Mouse (Mus musculus): ENCODE data around the gene Pde4a. TPM values are rescaled to one million over a fixed set of nuclear protein-coding genes. Genes with fewer than 3 reads are reported as not detected.

Pde4a gene
- polyA plus RNA-seq, 1 experiment from 2014 or later, result 2.5 TPM

GRCm38 (mm10) chr9:21239465-21239848 lies 73.9 kb downstream of the Pde4a start:
- TF ChIP-seq CTCF (IDR thresholded peaks at IDR 0.05; ENCODE audit: low read depth), result no peak
- no peak for TF ChIP-seq EP300 (optimal IDR thresholded peaks at IDR 0.05)
- DNase-seq (ENCODE audit: low spot score) (no peak), ATAC-seq (ENCODE audit: low FRiP score, low TSS enrichment) (no peak)
- Histone ChIP-seq H3K4me1 (replicated peaks; ENCODE audit: control insufficient read depth, insufficient read depth) (peaks cover 9% of the 10 kb centered on the region), H3K27me3 (ENCODE audit: control insufficient read depth, insufficient read depth, low read length) (peaks cover 3% of the 10 kb centered on the region; the same call in 1 of the 2 replicates), H3K4me3 (ENCODE audit: low read depth, low read length) (peak overlapping the region; percentile 87), H3K9me3 (ENCODE audit: control insufficient read depth, low read length) (no peaks in the 10 kb centered on the region), H3K9ac (ENCODE audit: low read length) (peak overlapping the region; percentile 96), H3K27ac (replicated peaks) (peak overlapping the region; percentile 97), H3K36me3 (ENCODE audit: control insufficient read depth, insufficient read depth, low read length) (peaks cover 3% of the 10 kb centered on the region; the same call in 1 of the 2 replicates), H3K4me2 (replicated peaks; ENCODE audit: low read depth) (peak overlapping the region; percentile 62)
- 25% methylated on average over 4 of the region's 4 CpGs for WGBS

DNA sequence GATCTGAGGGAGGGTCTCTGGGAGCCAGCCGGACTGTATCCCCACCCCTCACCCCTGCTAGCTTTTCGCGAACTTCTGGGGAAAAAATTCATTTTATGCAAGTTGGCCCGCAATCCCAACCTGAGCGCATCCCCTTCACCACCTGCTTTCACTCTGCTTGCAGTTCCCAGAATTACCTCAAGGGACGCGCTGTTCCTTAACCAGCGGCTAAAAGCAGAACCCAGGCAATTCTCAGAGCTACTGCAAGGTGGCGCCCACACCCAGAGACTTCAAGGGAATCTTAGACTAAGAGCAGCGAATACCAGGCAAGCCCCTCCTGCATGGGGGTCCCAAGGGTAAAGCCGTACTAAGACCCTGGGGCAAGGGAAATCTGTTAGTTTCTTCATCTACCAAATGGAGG lies 75.8 kb downstream of the Pde4a start:
- Histone ChIP-seq H3K9me3 (ENCODE audit: control insufficient read depth, low read length) (no peaks in the 10 kb centered on the region), H3K36me3 (ENCODE audit: control insufficient read depth, insufficient read depth, low read length) (no peaks in the 10 kb centered on the region), H3K4me1 (replicated peaks; ENCODE audit: control insufficient read depth, insufficient read depth) (peaks cover 9% of the 10 kb centered on the region), H3K9ac (ENCODE audit: low read length) (no peak overlapping the region), H3K27ac (replicated peaks) (no peak overlapping the region), H3K4me2 (replicated peaks; ENCODE audit: low read depth) (no peak overlapping the region), H3K27me3 (ENCODE audit: control insufficient read depth, insufficient read depth, low read length) (peaks cover 3% of the 10 kb centered on the region; the same call in 1 of the 2 replicates), H3K4me3 (ENCODE audit: low read depth, low read length) (no peak overlapping the region)
- 8% methylated on average over 11 of the region's 11 CpGs for WGBS
- peak; percentile 90 for DNase-seq (ENCODE audit: low spot score)
- no peak for ATAC-seq (ENCODE audit: low FRiP score, low TSS enrichment)
- TF ChIP-seq CTCF (IDR thresholded peaks at IDR 0.05; ENCODE audit: low read depth) (peak; percentile 99), EP300 (optimal IDR thresholded peaks at IDR 0.05) (no peak)

DNA sequence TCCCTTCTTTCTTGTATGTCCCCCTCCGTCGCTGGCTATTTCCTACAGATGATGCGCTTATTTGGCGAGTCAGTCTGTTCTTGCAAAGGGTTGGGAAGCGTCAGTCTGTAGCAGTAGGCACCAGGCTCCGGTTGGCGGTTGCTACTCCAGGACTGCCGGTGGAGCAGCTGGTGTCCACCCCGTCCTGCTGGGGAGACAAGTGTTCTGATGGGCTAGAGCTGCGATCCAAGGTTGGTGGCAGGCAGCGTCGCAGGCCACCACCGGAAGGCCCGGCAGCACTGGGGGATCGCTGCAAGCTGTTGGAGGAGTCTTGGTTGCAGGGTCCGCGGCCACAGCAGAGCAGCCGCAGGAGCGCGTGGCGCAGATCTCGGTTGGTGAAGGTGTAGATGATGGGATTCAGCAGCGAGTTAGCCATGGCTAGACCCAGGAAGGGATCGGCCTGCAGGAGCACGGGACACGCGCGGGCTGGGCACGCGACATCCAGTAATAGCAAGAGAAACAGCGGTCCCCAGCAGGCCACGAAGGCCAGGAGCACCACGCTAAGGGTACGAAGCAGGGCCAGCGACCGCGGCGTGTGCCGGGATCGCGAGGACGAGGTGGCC lies 78.4 kb downstream of the Pde4a start:
- no peaks in the 10 kb centered on the region; the same call in 1 of the 2 replicates for H3K4me1 ChIP-seq (replicated peaks; ENCODE audit: control insufficient read depth, insufficient read depth)
- no peak overlapping the region for H3K9ac ChIP-seq (ENCODE audit: low read length)
- H3K4me3 ChIP-seq (ENCODE audit: low read depth, low read length), result peak overlapping the region; percentile 36
- no peak for ATAC-seq (ENCODE audit: low FRiP score, low TSS enrichment)
- TF ChIP-seq EP300 (optimal IDR thresholded peaks at IDR 0.05) (no peak), CTCF (IDR thresholded peaks at IDR 0.05; ENCODE audit: low read depth) (no peak)
- H3K36me3 ChIP-seq (ENCODE audit: control insufficient read depth, insufficient read depth, low read length), result no peaks in the 10 kb centered on the region
- peaks cover 5% of the 10 kb centered on the region for H3K27me3 ChIP-seq (ENCODE audit: control insufficient read depth, insufficient read depth, low read length)
- no peaks in the 10 kb centered on the region for H3K9me3 ChIP-seq (ENCODE audit: control insufficient read depth, low read length)
- 19% methylated on average over 42 of the region's 42 CpGs for WGBS
- DNase-seq (ENCODE audit: low spot score), result no peak
- no peak overlapping the region for H3K27ac ChIP-seq (replicated peaks)
- H3K4me2 ChIP-seq (replicated peaks; ENCODE audit: low read depth), result peak overlapping the region; percentile 70

GRCm38 (mm10) chr9:21244428-21245112 lies 79.1 kb downstream of the Pde4a start:
- 0 out of 2 replicates have a peak overlapping the region, but pooled peaks have one; percentile 23 for H3K9ac ChIP-seq (ENCODE audit: low read length)
- H3K27me3 ChIP-seq (ENCODE audit: control insufficient read depth, insufficient read depth, low read length), result peaks cover 5% of the 10 kb centered on the region
- H3K4me2 ChIP-seq (replicated peaks; ENCODE audit: low read depth), result peak overlapping the region; percentile 70
- no peak; the same call in 1 of the 2 replicates for ATAC-seq (ENCODE audit: low FRiP score, low TSS enrichment)
- under 1% methylated on average over 72 of the region's 72 CpGs for WGBS
- no peaks in the 10 kb centered on the region for H3K36me3 ChIP-seq (ENCODE audit: control insufficient read depth, insufficient read depth, low read length)
- no peaks in the 10 kb centered on the region; the same call in 1 of the 2 replicates for H3K4me1 ChIP-seq (replicated peaks; ENCODE audit: control insufficient read depth, insufficient read depth)
- no peak overlapping the region for H3K27ac ChIP-seq (replicated peaks)
- DNase-seq (ENCODE audit: low spot score), result peak; percentile 45
- peak overlapping the region; percentile 36 for H3K4me3 ChIP-seq (ENCODE audit: low read depth, low read length)
- no peak for TF ChIP-seq CTCF (IDR thresholded peaks at IDR 0.05; ENCODE audit: low read depth)
- no peak for TF ChIP-seq EP300 (optimal IDR thresholded peaks at IDR 0.05)
- H3K9me3 ChIP-seq (ENCODE audit: control insufficient read depth, low read length), result no peaks in the 10 kb centered on the region

DNA sequence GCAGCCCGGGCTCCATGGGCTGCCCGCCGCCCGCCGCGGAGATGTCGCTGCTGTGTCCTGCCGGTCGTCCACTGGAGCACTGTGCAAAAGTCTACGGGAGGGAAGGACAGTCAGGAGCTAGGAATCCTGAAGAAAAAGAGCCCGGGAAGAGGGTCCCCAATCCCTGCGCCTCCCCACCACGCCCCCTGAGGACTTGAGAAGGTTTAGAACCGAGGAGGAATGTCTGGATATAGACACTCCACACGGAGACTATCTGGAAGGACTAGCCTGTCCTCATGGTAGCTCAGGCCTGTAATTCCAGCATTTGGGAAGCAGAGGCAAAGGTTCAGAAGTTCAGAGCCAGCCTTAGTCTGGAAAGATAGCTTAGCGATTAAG lies 79.6 kb downstream of the Pde4a start:
- Histone ChIP-seq H3K27ac (replicated peaks) (no peak overlapping the region), H3K4me1 (replicated peaks; ENCODE audit: control insufficient read depth, insufficient read depth) (no peaks in the 10 kb centered on the region; the same call in 1 of the 2 replicates), H3K9ac (ENCODE audit: low read length) (0 out of 2 replicates have a peak overlapping the region, but pooled peaks have one; percentile 23), H3K27me3 (ENCODE audit: control insufficient read depth, insufficient read depth, low read length) (peaks cover 5% of the 10 kb centered on the region), H3K4me2 (replicated peaks; ENCODE audit: low read depth) (peak overlapping the region; percentile 70), H3K4me3 (ENCODE audit: low read depth, low read length) (peak overlapping the region; percentile 36), H3K36me3 (ENCODE audit: control insufficient read depth, insufficient read depth, low read length) (no peaks in the 10 kb centered on the region), H3K9me3 (ENCODE audit: control insufficient read depth, low read length) (no peaks in the 10 kb centered on the region)
- DNase-seq (ENCODE audit: low spot score) (no peak), ATAC-seq (ENCODE audit: low FRiP score, low TSS enrichment) (no peak)
- WGBS, result 3% methylated on average over 16 of the region's 16 CpGs
- TF ChIP-seq CTCF (IDR thresholded peaks at IDR 0.05; ENCODE audit: low read depth) (no peak), EP300 (optimal IDR thresholded peaks at IDR 0.05) (no peak)

GRCm38 (mm10) chr9:21246342-21246741 lies 80.8 kb downstream of the Pde4a start:
- Histone ChIP-seq H3K36me3 (ENCODE audit: control insufficient read depth, insufficient read depth, low read length) (no peaks in the 10 kb centered on the region), H3K9me3 (ENCODE audit: control insufficient read depth, low read length) (no peaks in the 10 kb centered on the region)
- WGBS, result 88% methylated on average over 1 of the region's 1 CpGs

More at GRCm38 (mm10) chr9:21246342-21246741, 80.8 kb downstream of the Pde4a start:
- H3K4me2 ChIP-seq (replicated peaks; ENCODE audit: low read depth), result no peak overlapping the region
- no peak for TF ChIP-seq CTCF (IDR thresholded peaks at IDR 0.05; ENCODE audit: low read depth)
- TF ChIP-seq EP300 (optimal IDR thresholded peaks at IDR 0.05), result no peak
- H3K9ac ChIP-seq (ENCODE audit: low read length), result no peak overlapping the region
- no peak for ATAC-seq (ENCODE audit: low FRiP score, low TSS enrichment)
- H3K27me3 ChIP-seq (ENCODE audit: control insufficient read depth, insufficient read depth, low read length), result peaks cover 5% of the 10 kb centered on the region
- H3K4me3 ChIP-seq (ENCODE audit: low read depth, low read length), result no peak overlapping the region
- H3K4me1 ChIP-seq (replicated peaks; ENCODE audit: control insufficient read depth, insufficient read depth), result no peaks in the 10 kb centered on the region; the same call in 1 of the 2 replicates
- H3K27ac ChIP-seq (replicated peaks), result no peak overlapping the region
- no peak for DNase-seq (ENCODE audit: low spot score)
